Mouse (Mus musculus): ENCODE measurements around the gene Prkcsh.

Prkcsh gene

GRCm38 (mm10) chr9:22049721-22050270 lies 47.2 kb downstream of the Prkcsh start:
- in situ Hi-C loops (cut with MboI): no loop called here

DNA sequence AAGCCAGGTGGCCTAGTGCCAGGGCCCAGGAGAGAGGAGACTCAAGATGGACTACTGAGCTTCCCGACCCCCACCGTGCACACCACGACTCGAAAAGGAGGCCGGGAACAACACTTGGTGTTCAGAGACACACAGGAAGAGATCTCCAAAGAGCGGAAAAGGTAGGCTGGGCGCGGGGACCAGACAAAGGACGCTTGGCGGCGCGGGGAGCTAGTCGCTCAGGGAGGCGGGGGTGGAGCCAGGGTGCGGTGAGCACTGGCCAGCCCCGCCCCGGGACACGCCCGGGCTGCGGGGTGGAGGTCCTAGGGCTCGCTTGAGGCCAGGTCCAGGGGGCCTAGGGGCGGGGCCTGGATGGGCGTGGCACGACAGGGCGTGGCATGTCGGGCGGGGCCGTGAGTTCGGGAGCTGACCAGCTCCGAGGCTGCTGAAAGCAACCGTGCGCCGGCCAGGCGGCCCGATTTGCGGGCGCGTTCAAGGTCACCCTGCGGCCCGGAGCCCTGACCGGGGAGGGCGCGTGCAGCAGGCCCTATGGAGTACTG lies 47.8 kb downstream of the Prkcsh start:
- in situ Hi-C loops (cut with MboI): no loop called here

GRCm38 (mm10) chr9:22051161-22051957 lies 48.8 kb downstream of the Prkcsh start:
- in situ Hi-C loops (cut with MboI): no loop called here

GRCm38 (mm10) chr9:22051958-22052254 lies 49.3 kb downstream of the Prkcsh start, which contains the start of gene Elavl3:
Gene Elavl3, minus strand, starts transcription at chr9:22052023.
- in situ Hi-C loops (cut with MboI): no loop called here

- in situ Hi-C loops (cut with MboI): no loop called here
Measured at GRCm38 (mm10) chr9:22053657-22054056, 51.1 kb downstream of the Prkcsh start.

GRCm38 (mm10) chr9:22054411-22055076 lies 51.9 kb downstream of the Prkcsh start:
- in situ Hi-C loops (cut with MboI): no loop called here

DNA sequence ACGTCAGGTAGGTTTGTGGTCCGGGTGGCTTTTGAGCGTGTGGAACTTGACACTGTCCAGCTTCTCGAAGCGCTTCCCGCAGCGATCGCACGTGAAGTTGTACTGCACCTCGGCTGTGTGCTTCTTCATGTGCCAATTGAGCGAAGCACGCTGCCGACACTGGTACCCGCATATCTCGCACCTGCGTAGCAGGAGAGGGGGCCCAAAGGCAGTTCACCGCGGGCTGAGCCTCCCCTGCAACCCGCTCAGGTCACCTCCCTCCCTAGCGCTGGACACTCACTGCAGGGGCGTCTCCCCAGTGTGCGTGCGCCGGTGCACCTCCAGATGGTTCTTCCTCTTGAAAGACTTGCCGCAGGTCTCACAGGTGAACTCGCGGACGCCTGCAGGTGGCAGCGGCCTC lies 53.1 kb downstream of the Prkcsh start:
- in situ Hi-C loops (cut with MboI): no loop called here

DNA sequence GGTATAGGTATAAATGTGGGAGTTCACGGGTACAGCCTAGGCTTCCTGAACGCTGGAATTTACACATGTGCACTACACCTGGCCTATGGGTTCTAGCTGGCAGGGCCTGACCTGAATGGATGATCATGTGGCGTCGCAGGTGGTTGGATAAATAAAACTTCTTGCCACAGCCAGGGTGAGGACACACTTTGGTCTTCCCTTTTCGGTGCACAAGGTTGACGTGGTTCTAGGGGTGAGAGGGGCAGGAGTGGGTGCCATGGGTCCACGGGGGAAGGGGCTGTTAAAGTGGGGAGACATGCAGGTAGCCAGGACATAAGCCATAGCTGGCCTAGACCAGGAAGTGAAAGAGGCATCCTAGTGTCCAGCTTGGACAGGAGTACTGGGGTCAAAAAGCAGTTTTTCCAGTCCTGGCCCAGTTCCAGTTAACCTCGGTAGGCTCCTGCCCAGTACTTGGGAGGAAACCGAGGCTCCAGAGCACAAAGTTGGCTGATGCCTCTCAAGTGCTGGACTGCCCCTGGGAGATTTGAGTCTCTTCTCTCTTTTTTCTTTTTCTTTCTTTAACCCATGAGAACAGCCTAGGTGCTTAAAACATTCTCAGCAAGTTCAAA lies 53.8 kb downstream of the Prkcsh start:
- in situ Hi-C loops (cut with MboI): no loop called here

- in situ Hi-C loops (cut with MboI): no loop called here
Measured at GRCm38 (mm10) chr9:22057031-22057517, 54.5 kb downstream of the Prkcsh start.

GRCm38 (mm10) chr9:22058011-22058424 lies 55.4 kb downstream of the Prkcsh start:
- in situ Hi-C loops (cut with MboI): no loop called here

GRCm38 (mm10) chr9:22061339-22061738 lies 58.7 kb downstream of the Prkcsh start:
- in situ Hi-C loops (cut with MboI): loop anchor here (10.0 kb wide), 1 partner anchor 93 kb away; the partner anchor contains the start of gene Pigyl
